ENCODE assay signal across 34 mouse cellular contexts in genomic region chr11:82905816-82906215, GRCm38 (mm10). TPM values are rescaled to one million over a fixed set of nuclear protein-coding genes. Genes with fewer than 3 reads are reported as not detected.
"Had no signal": no experiment of that assay in that cellular context is flagged by ENCODE, and none has a peak within 500 bp of the region (broad histone marks: within the 10 kb centered on the region; RNA-seq: fewer than 3 reads in every experiment).

No protein-coding gene starts in this region.

- DNase-seq: cerebellum, adult 9-11 months; cerebellum, postnatal 10 days; cerebellum, postnatal 14 days; cerebellum, postnatal 25 days; cerebellum, postnatal 36 days; embryo, embryonic 11 days; forebrain, postnatal 0 days; gastrocnemius, adult 2 months; gastrocnemius, postnatal 10 days; gastrocnemius, postnatal 14 days; gastrocnemius, postnatal 25 days; gastrocnemius, postnatal 36 days; heart, adult 18-20 months; heart, adult 2 months had no signal

- H3K27me3 ChIP-seq: embryonic facial prominence, embryonic 12.5 days; embryonic facial prominence, embryonic 13.5 days; embryonic facial prominence, embryonic 15.5 days; forebrain, embryonic 12.5 days; forebrain, embryonic 13.5 days; forebrain, embryonic 15.5 days had no signal

- H3K9me3 ChIP-seq: embryonic facial prominence, embryonic 10.5 days; embryonic facial prominence, embryonic 12.5 days; embryonic facial prominence, embryonic 13.5 days; embryonic facial prominence, embryonic 15.5 days; forebrain, embryonic 10.5 days; forebrain, embryonic 12.5 days; forebrain, embryonic 13.5 days; forebrain, embryonic 15.5 days; heart, embryonic 10.5 days had no signal

- H3K4me3 ChIP-seq: embryonic facial prominence, embryonic 10.5 days; embryonic facial prominence, embryonic 12.5 days; embryonic facial prominence, embryonic 13.5 days; embryonic facial prominence, embryonic 15.5 days; erythroblast, embryonic 14.5 days; forebrain, embryonic 10.5 days; forebrain, embryonic 12.5 days; forebrain, embryonic 13.5 days; forebrain, embryonic 15.5 days; gastrocnemius, adult 2 months; heart, adult 2 months; heart, embryonic 10.5 days had no signal

- ATAC-seq: forebrain, embryonic 13.5 days; forebrain, embryonic 14.5 days; forebrain, embryonic 15.5 days; forebrain, embryonic 16.5 days; forebrain, postnatal 0 days had no signal

RNA-seq across cellular contexts. Expression of gene Unc45b, which starts 4.5 kb away (rescaled TPM):
- total RNA-seq: common myeloid progenitor, adult 5-6 weeks; granulocyte monocyte progenitor cell, adult 5-6 weeks had no signal
- polyA plus RNA-seq: erythroblast, embryonic 14.5 days had no signal

RNA-seq across cellular contexts. Expression of gene Fndc8, which starts 13.9 kb away (rescaled TPM):
- total RNA-seq: common myeloid progenitor, adult 5-6 weeks; forebrain, postnatal 0 days; gastrocnemius, adult 18-20 months; gastrocnemius, adult 2 months; gastrocnemius, adult 8-10 months; gastrocnemius, postnatal 10 days; gastrocnemius, postnatal 14 days; gastrocnemius, postnatal 25 days; gastrocnemius, postnatal 36 days; gastrocnemius, postnatal 4 days; granulocyte monocyte progenitor cell, adult 5-6 weeks; heart, adult 18-20 months; heart, adult 2 months; heart, adult 8-10 months had no signal
- polyA plus RNA-seq: cortical plate, adult 2 months; frontal cortex, adult 2 months had no signal
